14 mouse cellular contexts compared by ENCODE assay signal in the genomic region with DNA sequence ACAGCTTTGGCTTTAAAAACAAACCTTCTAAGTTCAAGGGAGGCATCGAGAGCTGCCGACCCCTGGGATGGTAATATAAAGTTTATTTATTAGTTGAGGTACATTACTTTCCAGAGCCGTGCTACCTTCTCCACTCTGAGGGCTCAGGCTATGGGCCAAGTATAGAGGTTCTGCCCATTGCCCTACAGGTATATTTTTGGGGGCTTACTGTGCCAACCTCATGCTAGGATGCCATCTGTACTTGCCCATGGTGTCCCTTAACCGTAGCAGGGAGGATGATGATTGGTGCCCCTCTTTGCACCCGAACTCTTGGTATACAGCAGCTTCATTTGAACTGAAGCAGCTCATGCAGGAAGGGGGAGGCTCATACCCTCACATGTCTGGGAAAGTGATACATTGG.
"Had no signal": no experiment of that assay in that cellular context is flagged by ENCODE, and none has a peak within 500 bp of the region (broad histone marks: within the 10 kb centered on the region; RNA-seq: fewer than 3 reads in every experiment).

No protein-coding gene starts in this region.

- ATAC-seq: midbrain, embryonic 16.5 days had no signal

- DNase-seq: lung, adult 18-20 months; lung, embryonic 14.5 days; lung, postnatal 10 days; lung, postnatal 4 days; midbrain, embryonic 14.5 days; retina, postnatal 1 day; right cerebral cortex, adult 18-20 months; right cerebral cortex, postnatal 25 days; right cerebral cortex, postnatal 4 days; spleen, adult 18-20 months; thymus, adult 18-20 months; thymus, postnatal 14 days; thymus, postnatal 36 days had no signal
